Mouse (Mus musculus) neural tube, embryonic 12.5 days (tissue): ENCODE data around the gene Tmem115. TPM values are rescaled to one million over a fixed set of nuclear protein-coding genes. Genes with fewer than 3 reads are reported as not detected.
"Not testable (repeated sequence)": the region's sequence is repeated elsewhere in the genome, so short reads cannot be mapped to it uniquely, and the experiment has no call there.

Experiments
- ATAC-seq: fragments of 200-750 bp; cut with Nextera tagmentation; 2 replicates; pipeline ENCODE4 v1.8.0; 2017; ENCODE audit warnings: low read depth, mild to moderate bottlenecking, moderate TSS enrichment, moderate library complexity; ENCODE audit not compliant: low FRiP score
- H3K27ac ChIP-seq: fragments of 300-500 bp; sonication (generic); 2 replicates; pipeline ENCODE4 v1.5.1; 2016
- H3K27me3 ChIP-seq: fragments of 300-500 bp; sonication (generic); replicated peaks from 2 replicates; pipeline ENCODE4 v1.6.1; 2016; ENCODE audit warnings: mild to moderate bottlenecking
- H3K36me3 ChIP-seq: fragments of 300-500 bp; sonication (generic); 2 replicates; pipeline ENCODE4 v1.6.1; 2016; ENCODE audit warnings: mild to moderate bottlenecking
- H3K4me1 ChIP-seq: fragments of 300-500 bp; sonication (generic); 2 replicates; pipeline ENCODE4 v1.6.1; 2016
- H3K4me2 ChIP-seq: fragments of 300-500 bp; sonication (generic); replicated peaks from 2 replicates; pipeline ENCODE4 v1.6.1; 2016; ENCODE audit warnings: mild to moderate bottlenecking
- H3K4me3 ChIP-seq: fragments of 300-500 bp; sonication (generic); 2 replicates; pipeline ENCODE4 v1.5.1; 2016
- H3K9ac ChIP-seq: fragments of 300-500 bp; sonication (generic); 2 replicates; pipeline ENCODE4 v1.6.1; 2016; ENCODE audit warnings: mild to moderate bottlenecking
- H3K9me3 ChIP-seq: fragments of 300-500 bp; sonication (generic); 2 replicates; pipeline ENCODE4 v1.6.1; 2016; ENCODE audit warnings: mild to moderate bottlenecking
- WGBS: fragments of 180-500 bp; shearing (Covaris S2); methylation state at CpG from one replicate; pipeline ENCODE4 v1.1.7; 2016; 5-methylcytosine and 5-hydroxymethylcytosine counted together
- polyA plus RNA-seq: library from polyadenylated mRNA; unstranded; fragments of >200 nt; fragmentation: Nextera tagmentation; extraction: Ambion mirVana; gene quantifications from 2 replicates; pipeline ENCODE4 v1.2.1, GENCODE M21; 2016

The Tmem115 gene
- polyA plus RNA-seq, 1 experiment from 2014 or later = 48.4 TPM

DNA sequence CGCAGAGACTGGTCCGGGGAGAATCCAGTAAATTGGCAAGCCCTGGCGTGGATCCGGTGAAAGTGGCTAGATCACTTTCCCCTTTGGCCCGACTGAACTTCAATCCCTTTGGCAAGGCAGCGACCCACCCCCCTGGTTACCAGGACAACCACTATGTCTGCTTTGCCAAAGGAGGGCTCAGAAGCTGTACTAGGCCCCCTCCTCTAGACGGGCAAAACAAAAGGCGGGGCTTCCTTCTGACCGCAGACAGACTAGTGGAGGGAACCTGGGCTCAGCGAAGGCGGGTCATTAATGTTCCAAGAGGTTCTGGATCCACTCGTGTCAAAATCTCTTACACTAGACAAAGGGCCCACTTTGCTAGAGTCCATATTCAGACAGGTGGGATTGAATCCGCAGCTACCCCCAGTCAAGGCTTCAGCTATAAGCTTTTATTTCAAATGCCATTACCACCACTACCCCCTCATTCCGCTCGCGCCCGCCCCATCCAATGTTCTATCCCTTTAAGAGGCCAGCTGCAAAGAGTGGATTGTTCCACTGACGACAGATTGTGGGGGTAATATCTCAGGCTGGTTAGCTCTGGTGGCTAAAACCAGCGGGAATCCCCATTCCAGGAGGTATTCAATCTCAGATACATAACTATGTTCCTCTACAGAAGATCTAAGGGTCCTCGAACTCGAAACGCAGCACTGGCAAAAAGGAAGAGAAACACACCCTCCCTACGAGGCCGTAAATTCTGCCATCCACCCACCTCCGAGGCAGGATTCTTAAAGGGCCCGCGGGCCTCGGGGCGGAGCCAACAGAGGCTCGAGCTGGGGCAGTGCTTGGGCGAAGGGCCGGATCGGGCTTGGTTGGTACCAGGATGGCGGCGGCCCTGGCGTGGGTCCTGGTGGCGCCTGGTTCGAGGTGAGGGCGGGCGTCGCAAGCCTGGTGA lies 34.9 kb downstream of the Tmem115 start:
- Histone ChIP-seq H3K4me2 (peak overlapping the region; percentile 90), H3K27ac (peak overlapping the region; percentile 51), H3K36me3 (peaks cover 44% of the 10 kb centered on the region), H3K9ac (peak overlapping the region; percentile 72), H3K4me3 (peak overlapping the region; percentile 60), H3K4me1 (peaks cover 53% of the 10 kb centered on the region), H3K27me3 (no peaks in the 10 kb centered on the region), H3K9me3 (no peaks in the 10 kb centered on the region)
- WGBS = under 1% methylated on average over 41 of the region's 41 CpGs
- ATAC-seq = peak; percentile 88

DNA sequence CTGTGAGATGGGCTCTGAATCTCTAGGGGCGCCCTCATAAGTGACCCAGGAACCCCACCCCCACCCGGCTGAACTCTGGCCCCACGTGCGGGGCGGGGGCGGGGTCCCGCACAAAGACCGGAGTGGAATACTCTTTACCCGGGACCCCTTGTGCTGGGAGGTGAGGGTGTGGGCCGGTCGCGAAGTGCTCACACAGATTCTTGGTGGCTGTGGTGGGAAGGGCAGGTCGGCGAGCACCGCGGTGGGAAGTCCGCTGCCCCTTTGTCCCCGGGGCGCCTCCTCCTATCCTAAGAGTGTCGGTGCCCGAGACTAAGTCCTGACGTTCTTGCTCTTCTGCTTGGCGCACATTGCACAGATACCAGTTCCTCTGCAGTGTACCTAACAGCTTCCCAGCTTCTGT lies 35.5 kb downstream of the Tmem115 start:
- Histone ChIP-seq H3K9me3 (no peaks in the 10 kb centered on the region), H3K27me3 (no peaks in the 10 kb centered on the region), H3K4me1 (peaks cover 46% of the 10 kb centered on the region), H3K9ac (peak overlapping the region; percentile 72), H3K4me2 (peak overlapping the region; percentile 90), H3K27ac (peak overlapping the region; percentile 51; the same call in 1 of the 2 replicates), H3K36me3 (peaks cover 49% of the 10 kb centered on the region), H3K4me3 (peak overlapping the region; percentile 60)
- WGBS = under 1% methylated on average over 23 of the region's 23 CpGs
- peak; percentile 46 for ATAC-seq

DNA sequence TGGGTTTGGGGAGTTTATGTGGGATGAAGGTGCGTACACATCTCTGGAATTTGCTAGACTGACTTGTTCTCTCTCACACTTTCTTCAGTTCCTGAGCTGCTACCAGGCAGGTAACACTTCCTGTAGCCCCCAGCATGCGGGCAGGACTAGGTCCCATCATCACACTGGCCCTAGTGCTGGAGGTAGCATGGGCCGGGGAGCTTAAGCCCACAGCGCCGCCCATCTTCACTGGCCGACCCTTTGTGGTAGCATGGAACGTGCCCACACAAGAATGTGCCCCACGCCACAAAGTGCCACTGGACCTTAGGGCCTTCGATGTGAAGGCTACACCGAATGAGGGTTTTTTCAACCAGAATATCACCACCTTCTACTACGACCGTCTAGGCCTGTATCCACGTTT lies 36.3 kb downstream of the Tmem115 start:
- H3K4me1 ChIP-seq = peaks cover 45% of the 10 kb centered on the region
- ATAC-seq = no peak

DNA sequence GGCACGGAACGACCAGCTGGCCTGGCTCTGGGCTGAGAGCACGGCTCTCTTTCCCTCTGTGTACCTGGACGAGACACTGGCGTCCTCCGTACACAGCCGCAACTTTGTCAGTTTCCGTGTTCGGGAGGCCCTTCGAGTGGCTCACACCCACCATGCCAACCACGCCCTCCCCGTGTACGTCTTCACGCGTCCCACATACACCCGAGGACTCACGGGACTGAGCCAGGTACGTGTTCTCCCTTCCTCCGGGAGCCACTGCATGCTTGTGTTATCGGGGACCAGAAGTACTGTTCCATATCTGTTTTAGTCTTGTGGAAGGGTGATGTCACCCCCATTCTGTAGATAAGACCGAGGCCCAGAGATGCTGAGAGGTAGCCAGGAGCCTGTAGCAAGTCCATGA lies 37.1 kb downstream of the Tmem115 start:
- H3K36me3 ChIP-seq = peaks cover 46% of the 10 kb centered on the region
- H3K27ac ChIP-seq = no peak overlapping the region
- ATAC-seq = no peak
- H3K9me3 ChIP-seq = no peaks in the 10 kb centered on the region
- peak overlapping the region; percentile 90 for H3K4me2 ChIP-seq
- H3K4me1 ChIP-seq = peaks cover 45% of the 10 kb centered on the region
- H3K9ac ChIP-seq = no peak overlapping the region
- peak overlapping the region; percentile 60; the same call in 1 of the 2 replicates for H3K4me3 ChIP-seq
- H3K27me3 ChIP-seq = no peaks in the 10 kb centered on the region
- WGBS = 96% methylated on average over 21 of the region's 21 CpGs

More for the DNA sequence above, 36.3 kb downstream of the Tmem115 start:
- 59% methylated on average over 13 of the region's 13 CpGs for WGBS
- peak overlapping the region; percentile 60 for H3K4me3 ChIP-seq
- no peaks in the 10 kb centered on the region for H3K27me3 ChIP-seq
- H3K9me3 ChIP-seq = no peaks in the 10 kb centered on the region
- H3K9ac ChIP-seq = peak overlapping the region; percentile 72
- peaks cover 53% of the 10 kb centered on the region for H3K36me3 ChIP-seq
- H3K27ac ChIP-seq = no peak overlapping the region
- peak overlapping the region; percentile 90 for H3K4me2 ChIP-seq

DNA sequence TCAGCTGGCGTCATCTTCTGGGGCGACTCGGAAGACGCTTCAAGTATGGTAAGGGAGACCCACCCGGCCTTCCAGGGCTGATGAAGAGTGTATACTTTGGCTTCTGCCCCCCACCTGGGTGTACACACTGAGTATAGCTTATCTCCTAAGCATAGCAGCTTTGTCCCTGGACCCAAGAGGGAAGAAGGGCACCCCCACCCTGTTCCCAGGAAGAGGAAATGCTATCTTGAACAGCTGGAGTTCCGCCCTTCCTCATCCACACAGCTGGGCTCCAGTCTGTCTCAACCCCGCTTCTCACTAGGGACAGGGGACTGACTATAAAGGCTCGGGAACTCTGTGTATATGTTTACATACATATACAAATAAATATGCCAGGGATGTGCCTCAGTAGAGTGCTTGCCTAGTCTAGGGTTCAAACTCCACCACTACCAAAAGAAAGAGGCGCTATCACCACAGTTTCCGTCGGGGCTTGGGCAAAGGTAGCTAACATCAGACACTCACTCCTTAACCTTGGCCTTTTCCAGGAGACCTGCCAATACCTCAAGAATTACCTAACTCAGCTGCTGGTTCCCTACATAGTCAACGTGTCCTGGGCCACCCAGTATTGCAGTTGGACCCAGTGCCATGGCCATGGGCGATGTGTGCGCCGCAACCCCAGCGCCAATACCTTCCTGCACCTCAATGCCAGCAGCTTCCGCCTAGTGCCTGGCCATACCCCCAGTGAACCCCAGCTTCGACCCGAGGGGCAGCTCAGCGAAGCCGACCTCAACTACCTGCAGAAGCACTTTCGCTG lies 38.0 kb downstream of the Tmem115 start:
- H3K4me1 ChIP-seq = peaks cover 53% of the 10 kb centered on the region
- no peak for ATAC-seq
- H3K4me2 ChIP-seq = peak overlapping the region; percentile 90
- no peaks in the 10 kb centered on the region for H3K27me3 ChIP-seq
- peaks cover 46% of the 10 kb centered on the region for H3K36me3 ChIP-seq
- no peak overlapping the region for H3K4me3 ChIP-seq
- H3K9me3 ChIP-seq = no peaks in the 10 kb centered on the region
- no peak overlapping the region for H3K27ac ChIP-seq
- H3K9ac ChIP-seq = no peak overlapping the region
- WGBS = 95% methylated on average over 22 of the region's 22 CpGs

DNA sequence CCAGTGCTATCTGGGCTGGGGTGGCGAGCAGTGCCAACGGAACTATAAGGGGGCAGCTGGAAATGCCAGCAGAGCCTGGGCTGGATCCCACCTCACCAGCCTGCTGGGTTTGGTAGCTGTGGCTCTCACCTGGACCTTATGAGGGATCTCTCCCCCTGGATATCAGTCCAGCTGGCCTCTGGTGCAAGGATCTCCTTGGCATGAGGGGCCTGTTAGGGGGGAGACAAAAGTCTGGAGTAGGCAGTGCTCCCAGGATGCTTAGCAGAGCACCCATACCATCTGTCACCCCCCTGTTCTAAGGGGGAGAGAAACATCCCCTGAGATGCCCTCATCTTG lies 38.5 kb downstream of the Tmem115 start:
- ATAC-seq = no peak
- WGBS = 100% methylated on average over 2 of the region's 2 CpGs
- Histone ChIP-seq H3K4me2 (0 out of 2 replicates have a peak overlapping the region, but pooled peaks have one; percentile 24), H3K4me3 (no peak overlapping the region), H3K9ac (no peak overlapping the region), H3K36me3 (peaks cover 46% of the 10 kb centered on the region), H3K27me3 (no peaks in the 10 kb centered on the region), H3K27ac (no peak overlapping the region), H3K4me1 (peaks cover 55% of the 10 kb centered on the region), H3K9me3 (no peaks in the 10 kb centered on the region)

DNA sequence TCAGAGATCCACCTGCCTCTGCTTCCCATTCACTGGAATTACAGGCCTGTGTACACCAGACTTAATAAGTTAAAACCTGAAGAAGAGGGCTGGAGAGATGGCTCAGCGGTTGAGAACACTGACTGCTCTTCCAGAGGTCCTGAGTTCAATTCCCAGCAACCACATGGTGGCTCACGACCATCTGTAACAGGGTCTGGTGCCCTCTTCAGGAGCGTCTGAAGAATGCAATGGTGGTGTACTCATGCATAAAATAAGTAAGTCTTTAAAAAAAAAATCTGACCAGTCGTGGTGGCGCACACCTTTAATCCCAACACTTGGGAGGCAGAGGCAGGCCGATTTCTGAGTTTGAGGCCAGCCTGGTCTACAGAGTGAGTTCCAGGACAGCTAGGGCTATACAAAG lies 40.0 kb downstream of the Tmem115 start:
- Histone ChIP-seq H3K4me1 (peaks cover 47% of the 10 kb centered on the region), H3K36me3 (peaks cover 46% of the 10 kb centered on the region)
- ATAC-seq, H3K4me2 ChIP-seq, H3K27me3 ChIP-seq, H3K27ac ChIP-seq, H3K4me3 ChIP-seq, H3K9ac ChIP-seq, H3K9me3 ChIP-seq: not testable (repeated sequence)
- 82% methylated on average over 6 of the region's 6 CpGs for WGBS

DNA sequence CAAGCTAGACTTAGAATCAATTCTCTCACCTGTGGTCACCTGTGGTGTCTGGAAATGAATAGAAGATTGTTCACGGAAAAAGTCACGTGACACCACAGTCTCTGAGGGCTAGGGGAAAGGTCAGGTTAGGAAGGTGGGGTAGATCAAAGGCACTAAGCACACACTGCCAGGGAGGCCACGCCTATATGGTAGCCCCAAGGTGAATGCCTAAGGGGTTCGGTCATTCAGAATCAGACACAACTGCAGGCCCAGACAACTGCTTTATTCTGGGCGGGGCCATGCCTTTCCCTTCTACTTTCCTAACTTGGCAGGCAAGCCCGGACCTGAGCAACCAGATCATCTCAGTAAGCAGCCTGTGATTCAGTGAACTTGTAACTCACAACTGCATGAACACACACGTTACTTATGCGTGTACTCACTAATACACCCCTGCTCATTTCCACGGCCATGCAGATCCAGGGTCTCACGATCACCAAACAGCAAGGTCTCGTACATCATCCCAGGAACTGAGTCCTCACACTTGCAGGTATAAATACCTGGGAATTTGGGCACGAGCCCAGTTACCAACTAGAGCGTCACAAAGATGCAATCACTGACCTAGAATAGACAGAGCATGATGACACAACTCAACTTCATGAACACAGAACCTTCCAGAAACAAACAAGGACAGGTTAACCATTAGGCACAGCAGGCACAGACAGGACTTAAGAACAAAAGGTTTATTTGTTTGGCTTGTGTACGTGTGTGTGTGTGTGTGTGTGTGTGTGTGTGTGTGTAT lies 42.0 kb downstream of the Tmem115 start:
- Histone ChIP-seq H3K27me3 (no peaks in the 10 kb centered on the region), H3K4me1 (peaks cover 44% of the 10 kb centered on the region), H3K4me2 (no peak overlapping the region), H3K9ac (no peak overlapping the region), H3K36me3 (peaks cover 40% of the 10 kb centered on the region), H3K27ac (no peak overlapping the region), H3K4me3 (no peak overlapping the region), H3K9me3 (no peaks in the 10 kb centered on the region)
- ATAC-seq = no peak
- 90% methylated on average over 14 of the region's 14 CpGs for whole genome bisulfite sequencing

DNA sequence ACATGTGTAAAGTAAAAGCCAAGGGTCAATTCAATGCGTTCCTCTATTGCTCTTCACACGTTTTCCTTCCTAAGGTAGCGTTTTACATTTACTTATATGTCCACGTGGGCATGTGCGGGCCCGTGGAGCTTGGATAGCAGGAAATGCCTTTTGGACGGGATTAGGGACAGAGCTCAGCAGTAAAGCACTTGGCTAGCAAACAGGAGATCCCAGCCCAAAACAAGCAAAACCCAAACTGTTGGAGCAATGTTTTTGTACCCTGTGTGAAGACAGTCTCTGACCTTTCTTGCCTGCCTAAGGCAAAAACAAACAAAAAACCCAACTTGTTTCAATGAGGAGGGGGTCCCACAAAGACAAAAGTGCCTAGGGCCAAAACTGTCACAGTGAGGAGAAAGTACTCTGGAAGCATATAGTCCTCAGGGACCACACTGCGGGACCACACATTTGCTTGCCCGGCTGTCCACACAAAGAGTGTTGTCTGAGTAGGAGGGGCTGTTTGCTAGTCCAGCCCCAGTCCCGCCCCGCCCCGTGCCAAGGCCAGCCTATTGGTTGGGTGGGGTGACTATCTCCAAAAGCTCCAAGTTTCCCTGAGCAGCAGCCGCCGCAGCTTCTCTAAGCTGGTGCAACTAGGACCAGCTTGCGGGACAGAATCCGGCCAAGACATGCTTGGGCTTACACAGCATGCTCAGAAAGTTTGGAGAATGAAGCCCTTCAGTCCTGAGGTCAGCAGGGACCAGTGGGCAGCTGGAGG lies 42.8 kb downstream of the Tmem115 start, which contains the start of gene Hyal1:
Gene Hyal1 (plus strand): TSS at position 571 of the 751 bp plus-strand sequence.
- peaks cover 32% of the 10 kb centered on the region for H3K36me3 ChIP-seq
- H3K4me2 ChIP-seq = peak within 1 kb of the TSS; percentile 54
- peak within 1 kb of the TSS; percentile 34; the same call in 1 of the 2 replicates for H3K9ac ChIP-seq
- H3K9me3 ChIP-seq = no peaks in the 10 kb centered on the region
- 29% methylated on average over 16 of the region's 16 CpGs for WGBS
- H3K27ac ChIP-seq = no peak within 1 kb of the TSS
- H3K4me1 ChIP-seq = peaks cover 42% of the 10 kb centered on the region
- ATAC-seq = peak; percentile 51; the same call in 1 of the 2 replicates
- H3K27me3 ChIP-seq = no peaks in the 10 kb centered on the region
- H3K4me3 ChIP-seq = peak within 1 kb of the TSS; percentile 16

DNA sequence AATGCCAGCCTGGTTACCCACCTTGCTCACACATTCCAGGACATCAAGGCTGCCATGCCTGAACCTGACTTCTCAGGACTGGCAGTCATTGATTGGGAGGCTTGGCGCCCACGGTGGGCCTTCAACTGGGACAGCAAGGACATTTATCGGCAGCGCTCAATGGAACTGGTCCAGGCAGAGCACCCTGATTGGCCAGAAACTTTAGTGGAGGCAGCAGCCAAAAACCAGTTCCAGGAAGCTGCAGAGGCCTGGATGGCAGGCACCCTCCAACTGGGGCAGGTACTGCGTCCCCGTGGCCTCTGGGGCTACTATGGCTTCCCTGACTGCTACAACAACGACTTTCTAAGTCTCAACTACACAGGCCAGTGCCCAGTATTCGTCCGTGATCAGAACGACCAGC lies 44.1 kb downstream of the Tmem115 start:
- no peak for ATAC-seq
- 0 out of 2 replicates have a peak overlapping the region, but pooled peaks have one; percentile 8 for H3K9ac ChIP-seq
- H3K36me3 ChIP-seq = peaks cover 22% of the 10 kb centered on the region
- no peak overlapping the region for H3K4me3 ChIP-seq
- H3K4me1 ChIP-seq = peaks cover 43% of the 10 kb centered on the region
- no peak overlapping the region for H3K27ac ChIP-seq
- no peaks in the 10 kb centered on the region for H3K27me3 ChIP-seq
- 95% methylated on average over 10 of the region's 10 CpGs for WGBS
- no peaks in the 10 kb centered on the region for H3K9me3 ChIP-seq
- H3K4me2 ChIP-seq = 0 out of 2 replicates have a peak overlapping the region, but pooled peaks have one; percentile 54

DNA sequence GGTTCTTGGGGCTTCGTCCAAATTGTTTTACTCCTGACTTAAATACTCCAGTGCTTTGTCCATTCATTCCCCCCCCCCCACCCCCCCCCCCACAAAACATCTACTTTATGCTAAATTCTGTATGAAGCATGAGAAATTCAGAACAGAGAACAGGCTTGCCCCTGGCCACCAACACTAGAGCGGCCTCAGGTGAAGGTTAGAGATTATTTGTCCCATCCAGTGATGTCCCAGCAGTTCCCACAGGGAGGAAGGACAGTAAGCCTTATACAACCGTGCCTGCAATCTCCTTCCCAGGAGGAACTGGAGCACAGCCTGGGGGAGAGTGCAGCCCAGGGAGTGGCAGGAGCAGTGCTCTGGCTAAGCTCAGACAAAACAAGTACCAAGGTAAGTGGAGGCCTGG lies 44.8 kb downstream of the Tmem115 start, which contains the start of gene Naa80:
Gene Naa80 (plus strand): TSS at position 301 of the 400 bp plus-strand sequence.
- Histone ChIP-seq H3K27ac (no peak within 1 kb of the TSS), H3K9me3 (no peaks in the 10 kb centered on the region), H3K4me3 (no peak within 1 kb of the TSS), H3K9ac (0 out of 2 replicates have a peak within 1 kb of the TSS, but pooled peaks have one; percentile 8), H3K4me2 (peak within 1 kb of the TSS; percentile 95; the same call in 1 of the 2 replicates), H3K36me3 (peaks cover 21% of the 10 kb centered on the region), H3K4me1 (peaks cover 43% of the 10 kb centered on the region), H3K27me3 (no peaks in the 10 kb centered on the region)
- no peak for ATAC-seq
- WGBS = 81% methylated on average over 3 of the region's 3 CpGs
